Comparison of ENCODE assay signal across 7 mouse cellular contexts in genomic region chr4:41165693-41166475, GRCm38 (mm10). TPM values are rescaled to one million over a fixed set of nuclear protein-coding genes. Genes with fewer than 3 reads are reported as not detected.
DNase-seq lines count a peak whose midpoint lies in the region; ATAC-seq lines count a peak whose summit lies in the region.

No protein-coding gene starts in this region.

- no peaks in the 10 kb centered on the region for H3K4me1 ChIP-seq in limb, embryonic 11.5 days (ENCODE audit: control insufficient read depth, insufficient read depth, low read length)
- peaks cover 13% of the 10 kb centered on the region for H3K4me1 ChIP-seq in midbrain, embryonic 13.5 days (replicated peaks)

- DNase-seq in adrenal gland, postnatal 14 days, result peak; percentile 87
- DNase-seq in embryo, embryonic 11 days, result peak; percentile 87
- peak; percentile 22 for DNase-seq in gastrocnemius, postnatal 25 days
- DNase-seq in kidney, adult 8-10 months, result peak; percentile 53 to 82
- DNase-seq in limb, embryonic 11.5 days (ENCODE audit: low spot score), result peak; percentile 87
- DNase-seq in spleen, postnatal 10 days (ENCODE audit: low spot score in 2 of 2), result peak; percentile 73 to 82

- H3K9ac ChIP-seq in limb, embryonic 11.5 days (ENCODE audit: low read length), result no peak overlapping the region
- H3K9ac ChIP-seq in midbrain, embryonic 13.5 days (replicated peaks), result no peak overlapping the region; the same call in 1 of the 2 replicates

- WGBS in limb, embryonic 11.5 days, result 78% methylated on average over 6 of the region's 6 CpGs
- 76% methylated on average over 6 of the region's 6 CpGs for WGBS in midbrain, embryonic 13.5 days

- no peak overlapping the region for H3K4me3 ChIP-seq in limb, embryonic 11.5 days (ENCODE audit: low read depth, low read length)
- no peak overlapping the region for H3K4me3 ChIP-seq in midbrain, embryonic 13.5 days (replicated peaks)

- no peaks in the 10 kb centered on the region for H3K27me3 ChIP-seq in limb, embryonic 11.5 days (ENCODE audit: control insufficient read depth, insufficient read depth, low read length)
- H3K27me3 ChIP-seq in midbrain, embryonic 13.5 days, result no peaks in the 10 kb centered on the region

- peaks cover 2% of the 10 kb centered on the region; the same call in 1 of the 2 replicates for H3K36me3 ChIP-seq in limb, embryonic 11.5 days (ENCODE audit: control insufficient read depth, insufficient read depth, low read length)
- H3K36me3 ChIP-seq in midbrain, embryonic 13.5 days, result peaks cover 17% of the 10 kb centered on the region

- H3K4me2 ChIP-seq in limb, embryonic 11.5 days (ENCODE audit: low read depth, severe bottlenecking), result no peak overlapping the region
- no peak overlapping the region for H3K4me2 ChIP-seq in midbrain, embryonic 13.5 days (replicated peaks)

- H3K27ac ChIP-seq in limb, embryonic 11.5 days (replicated peaks; ENCODE audit: low read depth, low read length), result no peak overlapping the region
- H3K27ac ChIP-seq in midbrain, embryonic 13.5 days, result peak overlapping the region; percentile 79

- no peaks in the 10 kb centered on the region for H3K9me3 ChIP-seq in limb, embryonic 11.5 days (ENCODE audit: control insufficient read depth, low read length)
- H3K9me3 ChIP-seq in midbrain, embryonic 13.5 days, result no peaks in the 10 kb centered on the region

- ATAC-seq in limb, embryonic 11.5 days (ENCODE audit: insufficient number of reproducible peaks, low FRiP score, low TSS enrichment, low read depth), result no peak
- peak; percentile 17; the same call in 1 of the 2 replicates for ATAC-seq in midbrain, embryonic 13.5 days

RNA-seq across cellular contexts. Expression of gene Ube2r2, which starts 30.3 kb away (rescaled TPM):
- total RNA-seq in adrenal gland, postnatal 14 days (2021), result 102 and 113 TPM in 2 replicates
- 100 to 1,000 TPM; 105 to 110 TPM for total RNA-seq in gastrocnemius, postnatal 25 days (2021)
- polyA plus RNA-seq in limb, embryonic 11.5 days (2014; fragmentation: Nextera tagmentation; extraction: Ambion mirVana), result 109 and 114 TPM in 2 replicates
- polyA plus RNA-seq in midbrain, embryonic 13.5 days (2015; fragmentation: Nextera tagmentation; extraction: Ambion mirVana), result 76.5 and 87.8 TPM in 2 replicates

RNA-seq across cellular contexts. Expression of gene Nol6, which starts 41.6 kb away (rescaled TPM):
- total RNA-seq in adrenal gland, postnatal 14 days (2021), result 45.2 and 49.5 TPM in 2 replicates
- total RNA-seq in gastrocnemius, postnatal 25 days (2021), result 10 to 100 TPM; 13.4 to 13.5 TPM
- polyA plus RNA-seq in limb, embryonic 11.5 days (2014; fragmentation: Nextera tagmentation; extraction: Ambion mirVana), result 27.1 and 28.4 TPM in 2 replicates
- 28.1 and 28.7 TPM in 2 replicates for polyA plus RNA-seq in midbrain, embryonic 13.5 days (2015; fragmentation: Nextera tagmentation; extraction: Ambion mirVana)

Comparison
In these comparisons a context has a peak if more than half of its experiments do, and no peak if none do; other contexts are left out.
1. DNase-seq: peak in every context shown above with its lines; median percentile 87 in adrenal gland, postnatal 14 days; 87 in embryo, embryonic 11 days; 87 in limb, embryonic 11.5 days; 78 in spleen, postnatal 10 days; 68 in kidney, adult 8-10 months; 22 in gastrocnemius, postnatal 25 days.